Mouse (Mus musculus) MN1 (cell line): ENCODE data around the gene Sult5a1.
"Not testable (repeated sequence)": the region's sequence is repeated elsewhere in the genome, so short reads cannot be mapped to it uniquely, and the experiment has no call there.

Source experiments
- DNase-seq: peaks from one replicate; pipeline ENCODE4 v3.0.0-alpha.2; 2016; ENCODE audit warnings: low spot score

Gene Sult5a1

DNA sequence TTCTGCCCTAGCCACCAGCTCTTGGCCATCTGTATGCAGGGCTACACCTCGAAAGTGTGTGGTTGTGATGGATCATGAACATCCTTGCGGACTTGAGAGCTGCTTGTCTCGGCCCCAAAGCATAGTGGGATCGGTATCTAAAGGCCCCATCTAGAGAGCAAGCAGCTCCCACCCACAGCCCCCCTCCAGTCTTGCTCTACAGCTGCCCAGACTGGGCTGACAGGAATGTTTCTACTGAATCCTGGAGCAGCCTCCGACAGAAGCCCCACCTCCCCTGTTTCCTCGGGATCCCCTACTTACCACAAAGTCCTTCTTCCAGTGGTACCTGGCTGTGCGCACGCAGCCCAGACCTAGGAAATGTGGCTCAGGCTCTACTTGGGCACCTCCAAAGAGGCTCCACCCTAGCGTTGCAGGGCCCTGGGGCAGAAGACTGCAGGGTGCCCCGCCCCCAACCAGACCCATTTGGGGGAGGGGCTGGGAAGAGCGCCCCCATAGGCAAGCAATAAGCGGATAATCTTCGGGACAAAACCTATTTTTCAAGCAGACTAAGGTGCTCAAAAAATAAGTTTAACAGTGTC is at the start of gene Sult5a1:
Gene Sult5a1, minus strand, starts transcription at position 428 of the 578 bp plus-strand sequence.
- DNase-seq: no peak

DNA sequence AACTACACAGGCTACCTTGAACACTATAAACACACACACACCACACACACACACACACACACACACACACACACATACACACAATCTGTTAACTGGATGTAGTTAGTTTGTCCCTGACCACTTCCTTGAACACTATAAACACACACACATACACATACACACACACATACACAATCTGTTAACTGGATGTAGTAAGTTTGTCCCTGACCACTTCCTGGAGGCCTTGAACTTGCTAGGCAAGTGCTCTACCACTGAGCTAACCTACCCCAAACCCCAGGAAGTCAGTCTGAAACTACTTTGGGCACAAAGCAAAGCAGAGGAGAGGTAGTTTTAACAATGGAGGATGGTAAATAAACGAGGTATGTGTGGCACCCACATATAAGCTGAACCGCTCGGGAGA is 45.5 kb upstream of the Sult5a1 start:
- DNase-seq: no peak

DNA sequence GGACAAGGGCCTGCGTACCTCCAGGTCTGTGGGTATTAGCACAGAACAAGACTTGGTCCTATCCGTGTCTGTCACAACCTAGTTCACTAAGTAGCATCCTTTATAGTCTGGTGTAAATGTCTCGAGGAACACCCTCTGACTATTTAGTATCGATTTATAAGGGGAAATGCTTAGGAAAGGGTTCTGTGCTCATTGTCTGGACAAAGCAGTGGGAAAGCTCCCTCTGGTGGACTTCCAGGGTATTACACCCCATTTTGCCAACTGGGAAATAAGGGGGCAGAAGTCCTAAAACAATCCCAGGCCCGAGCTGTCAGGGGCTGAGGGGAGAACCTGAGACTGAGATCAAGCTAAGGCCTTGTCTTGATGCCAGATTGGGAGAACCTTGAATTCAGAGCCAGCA is 44.2 kb upstream of the Sult5a1 start:
- DNase-seq: peak; percentile 76

DNA sequence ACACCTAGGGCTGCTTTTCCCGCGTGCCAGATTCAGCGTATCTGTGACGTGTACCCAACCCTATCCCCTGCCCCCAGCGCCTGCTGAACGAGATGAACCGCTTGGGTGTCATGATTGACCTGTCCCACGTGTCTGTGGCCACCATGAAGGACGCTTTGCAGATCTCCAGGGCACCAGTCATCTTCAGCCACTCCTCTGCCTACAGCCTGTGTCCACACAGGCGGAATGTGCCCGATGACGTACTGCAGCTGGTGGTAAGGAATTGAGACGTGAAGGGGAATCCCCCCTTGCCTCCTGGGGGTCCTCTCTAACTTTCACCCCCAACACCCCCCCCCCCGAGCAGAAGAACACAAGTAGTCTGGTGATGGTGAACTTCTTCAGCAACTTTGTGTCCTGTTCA is 41.7 kb upstream of the Sult5a1 start:
- no peak for DNase-seq

DNA sequence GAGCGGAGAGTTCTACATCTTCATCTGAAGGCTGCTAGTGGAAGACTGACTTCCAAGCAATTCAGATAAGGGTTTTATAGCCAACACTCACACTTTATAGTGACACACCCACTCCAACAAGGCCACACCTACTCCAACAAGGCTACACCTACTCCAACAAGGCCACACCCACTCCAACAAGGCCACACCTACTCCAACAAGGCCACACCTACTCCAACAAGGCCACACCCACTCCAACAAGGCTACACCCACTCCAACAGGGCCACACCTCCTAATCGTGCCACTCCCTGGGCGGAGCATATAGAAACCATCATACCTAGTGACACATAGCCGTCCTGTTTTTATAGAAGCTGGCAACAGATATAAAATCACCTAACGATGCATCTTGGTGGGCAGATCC is 38.9 kb upstream of the Sult5a1 start:
- not testable (repeated sequence) for DNase-seq

DNA sequence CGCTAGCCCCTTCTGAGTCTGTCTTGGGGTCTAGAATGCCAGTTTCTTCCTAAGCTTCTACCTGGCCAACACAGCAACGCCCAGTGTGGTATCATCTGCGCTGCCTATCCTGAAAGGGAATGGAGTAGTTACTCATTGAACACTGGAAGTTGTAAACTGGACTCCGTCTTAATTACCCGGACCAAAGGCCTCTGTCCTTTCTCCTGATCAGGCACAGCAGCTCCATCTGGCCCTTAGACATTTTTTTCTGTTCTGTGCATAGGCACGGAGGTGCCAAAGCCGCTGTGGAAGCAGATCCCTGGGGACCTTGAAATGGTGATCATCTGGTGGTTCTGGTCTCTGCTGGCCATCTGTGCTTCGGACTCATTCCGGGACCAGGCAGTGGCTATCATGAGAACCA is 35.7 kb upstream of the Sult5a1 start:
- DNase-seq: peak; percentile 42

DNA sequence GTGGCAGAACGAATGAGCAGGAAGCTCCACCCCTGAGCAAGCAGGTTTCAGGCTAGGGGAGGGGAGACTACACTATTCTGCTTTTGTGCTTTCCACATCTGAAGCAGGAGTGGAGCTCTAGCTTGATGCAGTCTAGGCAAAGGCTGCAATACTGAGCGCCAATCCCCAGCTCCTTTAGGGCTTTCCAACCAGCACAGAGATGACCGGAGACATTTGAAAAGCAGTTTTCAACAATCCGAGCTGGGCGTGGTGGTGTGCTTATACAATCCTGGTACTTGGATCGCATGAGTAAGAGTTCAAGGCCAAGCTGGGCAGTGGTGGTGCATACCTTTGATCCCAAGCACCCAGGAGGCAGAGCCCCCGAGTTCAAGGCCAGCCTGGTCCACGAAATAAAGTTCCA is 33.8 kb upstream of the Sult5a1 start:
- no peak for DNase-seq

DNA sequence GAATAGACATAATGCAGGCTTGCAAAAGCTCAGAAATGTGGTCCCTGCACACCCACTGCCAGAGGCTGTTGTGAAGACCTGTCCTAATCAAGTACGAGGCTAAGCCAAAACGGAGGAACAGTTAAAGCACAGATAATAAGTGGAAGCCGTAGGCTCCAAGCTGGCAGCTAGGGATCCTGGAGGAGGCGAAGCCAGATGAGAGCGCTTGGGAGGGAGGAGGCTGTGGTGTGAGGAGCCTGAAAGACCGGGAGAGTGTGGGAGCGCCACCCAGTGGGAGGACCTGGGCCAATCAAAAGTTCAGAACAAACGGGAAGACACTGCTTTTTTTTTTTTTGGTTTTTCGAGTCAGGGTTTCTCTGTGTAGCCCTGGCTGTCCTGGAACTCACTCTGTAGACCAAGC is 32.6 kb upstream of the Sult5a1 start:
- peak; percentile 45 for DNase-seq

DNA sequence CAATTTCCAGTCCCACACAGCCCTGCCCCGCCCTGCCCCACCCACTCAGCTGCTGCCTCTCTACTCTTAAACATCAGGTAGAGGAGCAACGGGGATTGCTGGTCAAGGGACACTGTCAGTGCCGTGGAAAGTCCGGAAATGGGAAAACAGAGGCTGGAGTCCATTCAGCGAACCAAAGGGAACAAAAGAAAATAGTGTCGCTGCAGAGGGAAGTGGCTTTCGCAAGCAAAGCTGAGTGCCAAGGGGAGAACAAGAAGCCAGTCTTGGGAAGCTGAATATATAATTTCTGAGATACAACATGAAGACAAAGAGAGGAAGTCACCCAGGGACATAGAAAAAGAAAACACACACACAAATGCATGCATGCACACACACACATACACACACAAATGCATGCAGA is 30.7 kb upstream of the Sult5a1 start:
- DNase-seq: no peak

DNA sequence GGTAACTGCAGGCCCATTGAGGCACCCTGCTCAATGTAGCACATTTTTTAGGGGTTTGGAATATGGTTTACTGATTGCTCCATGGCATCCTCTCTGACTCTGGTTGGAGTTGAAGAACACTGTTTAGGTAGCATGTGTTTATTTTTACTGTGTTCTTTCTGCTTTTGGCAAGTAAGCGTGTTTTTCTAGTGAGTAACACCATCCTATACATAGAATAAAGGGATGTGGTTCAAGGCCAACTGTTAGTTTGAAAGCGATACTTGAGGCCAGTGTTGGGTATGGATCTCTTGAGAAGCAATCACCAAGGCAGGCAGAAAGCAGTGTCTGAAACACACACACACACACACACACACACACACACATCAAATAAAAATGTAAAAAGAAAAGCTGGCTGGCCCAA is 29.9 kb upstream of the Sult5a1 start:
- DNase-seq: no peak

DNA sequence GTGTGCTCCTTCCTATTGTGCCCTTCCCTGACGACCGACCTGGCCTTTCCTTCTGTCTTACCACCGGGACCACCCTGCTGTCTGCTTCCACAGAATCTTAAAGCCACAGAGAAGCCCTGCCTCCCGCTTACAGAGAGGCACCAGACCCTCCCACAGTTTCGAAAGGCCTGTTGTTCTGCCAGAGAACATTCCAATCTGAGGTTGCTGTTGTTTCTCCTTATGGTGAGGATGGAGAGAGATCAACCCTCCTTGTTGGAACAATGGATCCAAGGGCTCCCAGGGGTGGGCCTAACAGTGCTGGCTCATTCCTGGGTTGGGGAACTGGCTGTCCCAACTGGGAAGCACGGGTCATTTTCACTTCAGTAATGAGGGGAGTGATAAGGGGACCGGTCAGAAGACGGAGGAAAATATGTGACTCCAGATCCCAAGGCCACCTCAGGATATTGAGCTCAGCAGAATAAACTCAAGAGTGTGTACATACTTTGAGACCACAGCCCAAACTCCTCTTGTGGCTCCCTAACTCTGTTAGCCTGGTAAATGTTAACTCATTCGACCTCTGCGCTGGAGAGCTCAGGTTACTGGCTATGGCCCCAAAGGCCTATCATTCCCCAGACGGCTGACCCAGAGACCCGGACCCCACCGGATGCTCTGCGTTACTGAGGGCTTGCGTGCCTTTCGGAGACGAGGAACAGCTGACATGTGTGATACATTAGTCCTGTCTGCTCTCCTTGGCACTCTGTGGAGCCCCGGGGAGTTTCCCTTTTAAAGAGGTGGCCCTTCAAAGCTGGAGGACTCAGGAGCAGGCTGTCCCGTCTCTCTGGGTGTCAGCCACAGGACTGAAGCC is 27.7 kb upstream of the Sult5a1 start, which contains the start of gene Dpep1:
Gene Dpep1, plus strand, starts transcription at position 677 of the 844 bp plus-strand sequence.
- no peak for DNase-seq

DNA sequence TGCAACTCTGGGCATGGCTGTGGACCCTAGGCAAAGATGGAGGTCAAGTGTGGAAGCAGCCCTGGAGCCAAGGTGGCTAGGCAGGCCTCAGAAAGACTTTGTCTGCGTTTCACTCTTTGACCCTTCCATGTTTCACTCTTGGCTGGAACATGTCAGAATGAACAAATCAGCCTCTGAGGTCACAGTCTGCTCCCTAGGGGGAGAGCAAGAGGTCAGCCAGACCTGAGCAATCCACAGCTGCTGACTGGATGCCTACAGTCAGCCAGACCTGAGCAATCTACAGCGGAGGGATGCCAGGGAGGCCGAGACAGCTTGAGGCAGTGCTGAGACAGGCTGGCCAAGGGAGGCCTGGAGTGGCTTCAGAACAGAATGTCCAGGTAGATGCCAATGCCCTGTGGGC is 23.3 kb upstream of the Sult5a1 start:
- DNase-seq: peak; percentile 17

DNA sequence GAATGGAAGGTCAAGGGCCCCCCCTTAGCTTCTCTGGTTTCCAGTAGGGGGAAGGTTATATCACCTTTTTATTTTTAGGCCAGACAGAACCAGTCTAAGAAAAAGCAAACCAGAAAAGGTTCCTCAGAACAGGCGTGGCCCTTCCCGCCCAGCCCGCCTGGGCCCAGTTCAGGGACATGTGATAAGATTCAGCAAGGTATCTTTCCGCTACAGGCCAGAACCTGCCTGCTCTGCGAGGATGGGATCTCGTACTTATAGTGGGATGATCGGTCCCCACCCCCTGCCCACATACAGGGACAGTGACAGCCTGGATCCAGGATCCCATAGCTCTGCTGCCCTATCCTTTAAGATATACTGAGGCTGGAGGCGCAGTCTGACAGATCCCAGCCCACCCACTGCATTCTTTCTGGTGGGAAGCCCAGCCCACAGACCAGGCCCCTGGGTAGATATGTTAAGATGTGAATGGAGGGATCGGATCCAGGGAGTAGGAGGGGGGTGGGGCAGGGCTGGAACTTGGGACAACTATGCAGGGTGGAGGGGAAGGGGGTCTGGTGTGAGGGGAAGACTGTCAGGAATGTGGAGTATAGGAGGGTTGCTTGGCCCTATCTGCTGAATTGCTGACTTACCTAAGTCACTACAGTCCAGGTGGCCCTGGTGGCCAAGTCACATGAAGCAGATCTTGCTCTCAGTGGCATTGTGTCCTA is 1.9 kb downstream of the Sult5a1 start:
- no peak for DNase-seq

DNA sequence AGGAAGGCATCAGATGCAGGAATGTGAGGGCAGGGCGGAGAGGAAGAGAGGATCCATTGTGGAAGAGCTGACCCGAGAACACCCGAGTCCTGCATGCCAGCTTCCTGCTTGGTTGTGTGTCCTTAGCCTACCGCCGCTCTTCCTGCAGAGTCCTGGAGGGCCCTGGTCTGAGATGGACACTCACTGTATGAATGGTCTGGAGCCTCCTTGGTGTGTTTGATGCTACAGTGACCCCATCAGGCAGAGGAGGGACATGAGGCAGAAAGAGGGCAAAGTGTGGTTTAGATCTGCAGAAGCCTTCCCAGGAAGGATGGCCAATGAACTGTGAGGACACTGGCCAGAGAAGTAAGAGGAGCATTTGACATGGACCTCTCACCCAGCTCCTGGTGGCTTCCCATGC is 2.9 kb downstream of the Sult5a1 start:
- peak; percentile 47 for DNase-seq

DNA sequence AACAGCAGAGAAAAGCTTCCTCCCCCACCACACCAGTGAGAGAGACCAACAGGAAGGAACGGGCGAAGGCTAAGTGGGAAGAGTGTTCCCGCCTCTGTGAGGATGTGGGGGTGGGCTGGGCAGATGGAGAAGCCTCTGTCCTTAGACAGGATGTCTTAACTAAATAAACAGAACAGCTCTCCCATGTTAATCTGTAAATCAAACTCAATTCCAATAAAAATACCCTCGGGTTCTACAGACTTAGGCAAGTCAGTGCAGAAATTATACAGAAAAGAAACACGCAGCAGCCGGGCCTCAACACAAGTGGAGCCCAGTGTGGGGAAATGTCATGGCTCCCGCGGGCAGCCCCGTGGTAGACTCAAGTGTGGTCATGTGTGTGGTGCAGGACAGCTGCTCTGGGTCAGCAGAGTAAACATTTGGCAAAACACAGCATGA is 7.4 kb downstream of the Sult5a1 start:
- DNase-seq: no peak

DNA sequence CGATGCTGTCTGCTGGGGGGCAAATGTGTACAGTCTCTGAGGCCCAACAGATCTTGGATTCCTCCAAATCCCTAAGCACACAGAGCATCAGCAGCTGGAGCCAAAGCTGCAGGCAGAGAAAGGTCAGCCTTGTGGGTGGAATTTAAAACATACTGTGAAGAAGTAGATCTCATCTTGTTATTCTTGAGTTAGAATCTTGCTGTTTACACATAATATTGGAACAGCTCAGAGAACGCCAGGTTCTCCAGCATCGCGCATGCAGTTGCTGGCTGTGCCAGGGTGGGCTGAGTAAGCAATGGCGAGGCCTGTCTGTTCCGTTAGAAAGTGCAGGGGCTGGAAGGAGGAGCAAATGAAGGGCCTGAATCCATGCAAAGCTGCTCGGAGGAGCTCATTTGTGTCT is 11.7 kb downstream of the Sult5a1 start:
- DNase-seq: no peak

DNA sequence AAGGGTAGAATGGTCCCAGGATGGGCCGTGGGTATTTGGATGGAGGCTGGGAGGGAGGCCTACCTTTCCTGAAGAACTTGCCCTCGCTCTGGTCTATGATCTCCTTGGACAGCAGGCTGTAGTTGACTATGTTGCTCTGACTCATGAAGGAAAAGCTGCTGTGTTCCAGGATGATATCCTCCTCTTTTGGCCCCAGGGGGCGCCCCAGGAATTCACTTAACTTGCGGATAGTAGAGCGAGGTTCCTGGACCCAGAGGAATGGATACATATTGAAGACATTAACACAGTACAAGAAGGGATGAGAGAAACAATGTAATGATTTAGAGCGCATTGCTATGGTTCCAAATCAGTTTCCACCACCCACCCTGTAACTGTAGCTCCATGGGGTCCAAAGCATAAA is 12.8 kb downstream of the Sult5a1 start:
- no peak for DNase-seq

DNA sequence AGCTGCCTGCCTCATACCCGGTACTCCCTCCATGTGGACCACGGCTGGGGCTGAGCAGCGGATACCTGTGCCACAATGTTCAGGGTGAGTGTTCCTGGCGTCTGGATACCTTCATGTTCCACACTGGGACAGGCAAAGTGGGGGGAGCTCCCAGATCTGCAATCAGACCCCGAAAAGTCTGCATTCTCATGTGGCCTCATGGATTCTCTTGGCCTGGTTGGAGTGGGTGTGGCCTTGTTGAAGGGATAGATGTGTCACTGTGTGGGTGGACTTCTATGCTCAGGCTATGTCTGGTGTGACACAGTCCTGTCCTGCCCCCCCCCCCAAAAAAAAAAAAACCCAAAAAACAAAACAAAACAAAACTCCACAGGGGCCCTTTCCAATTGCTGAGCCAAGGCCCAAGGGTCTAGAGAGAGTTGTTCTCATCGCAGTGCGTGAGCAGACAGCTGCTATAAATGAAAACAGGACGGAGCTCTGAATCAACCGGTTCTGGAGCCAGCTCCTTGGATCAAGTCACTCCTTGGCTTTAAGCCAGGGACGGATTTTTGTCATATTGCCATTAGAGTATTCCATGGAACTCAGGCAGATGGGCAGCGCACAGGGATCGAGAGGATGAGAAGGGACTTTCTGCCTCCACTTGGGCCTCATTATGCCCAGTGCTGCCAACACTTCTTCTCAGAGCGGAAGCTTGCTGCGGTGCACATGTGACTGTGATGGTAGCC is 16.2 kb downstream of the Sult5a1 start:
- DNase-seq: peak; percentile 62

DNA sequence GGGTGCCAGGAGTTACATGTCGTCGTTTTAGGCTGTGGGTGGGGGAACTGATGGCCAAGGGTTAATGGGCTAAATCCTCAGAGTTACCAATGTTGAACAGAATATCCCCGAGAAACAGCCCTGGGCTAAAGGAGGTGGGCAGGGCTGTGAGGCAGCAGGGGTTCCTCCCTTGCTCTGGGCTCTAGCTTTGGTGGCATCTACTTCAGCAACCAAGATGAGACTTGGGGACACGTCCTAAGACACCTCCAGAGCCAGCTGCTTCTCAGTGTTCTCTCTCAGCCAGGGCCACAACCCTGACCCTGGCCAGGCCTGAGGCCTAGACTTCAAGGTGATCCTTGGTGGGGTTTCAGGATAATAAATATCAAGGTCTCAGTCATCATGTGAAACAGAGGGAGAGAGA is 19.4 kb downstream of the Sult5a1 start:
- no peak for DNase-seq

DNA sequence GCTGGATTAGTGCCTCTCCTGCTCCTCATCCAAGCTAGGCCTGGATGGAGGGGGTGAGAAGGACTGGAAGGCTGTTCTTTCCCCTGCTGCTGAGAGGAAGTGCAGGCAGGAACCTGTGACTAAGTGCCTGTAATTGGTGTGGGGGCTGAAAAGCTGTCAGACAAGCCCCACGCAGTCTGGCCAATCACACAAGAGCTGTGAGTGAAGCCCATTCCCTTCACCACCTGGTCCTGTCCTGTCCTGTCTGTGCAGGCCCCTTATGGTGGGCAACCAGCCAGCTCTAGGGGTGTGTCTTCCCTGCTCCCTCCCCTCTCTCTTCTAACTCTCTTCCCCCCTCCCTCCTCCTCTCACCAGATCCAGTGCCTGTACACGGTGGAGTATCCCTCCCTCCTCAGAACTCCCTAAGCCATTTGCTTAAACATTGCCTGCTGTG is 20.5 kb downstream of the Sult5a1 start:
- peak; percentile 91 for DNase-seq

DNA sequence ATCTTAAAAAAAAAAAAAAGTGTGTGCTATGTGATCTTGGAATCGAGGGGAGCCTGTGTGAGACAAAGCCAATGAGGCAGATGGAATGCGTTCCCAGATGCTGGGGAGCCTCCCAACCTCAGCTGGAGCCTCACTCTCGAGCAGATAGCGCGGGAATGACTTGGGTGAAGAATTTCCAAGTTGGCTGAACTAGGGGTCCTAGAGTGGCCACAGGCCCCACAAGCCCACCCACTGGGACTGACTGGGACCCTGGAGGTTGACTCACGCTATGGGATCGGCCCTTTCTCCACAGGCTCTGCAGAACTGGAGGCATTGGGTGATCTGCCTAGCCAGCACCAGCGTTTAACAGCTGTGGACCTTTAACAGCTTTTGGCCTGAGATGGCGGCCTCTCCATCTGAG is 21.8 kb downstream of the Sult5a1 start:
- DNase-seq: no peak

DNA sequence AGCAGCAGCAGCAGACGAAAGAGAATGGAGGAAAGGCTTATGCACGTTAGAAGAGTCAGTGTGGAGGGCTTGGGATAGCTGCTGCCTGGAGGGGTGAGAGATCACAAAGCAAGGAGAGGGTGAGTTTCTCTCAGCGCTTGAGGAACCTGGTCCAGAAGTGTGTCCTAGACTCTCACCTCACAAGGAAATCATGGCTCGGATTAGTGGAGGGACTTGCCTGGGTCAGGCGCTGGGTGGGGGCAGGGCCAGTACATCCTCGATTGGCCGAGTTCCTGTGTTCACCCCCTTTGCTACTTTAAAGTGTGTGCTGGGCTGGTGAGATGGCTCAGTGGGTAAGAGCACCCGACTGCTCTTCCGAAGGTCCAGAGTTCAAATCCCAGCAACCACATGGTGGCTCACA is 22.3 kb downstream of the Sult5a1 start:
- no peak for DNase-seq
